Mouse (Mus musculus) gonadal fat pad, adult 2 months (tissue): Measurements from ENCODE around the gene Sec14l1. TPM values are rescaled to one million over a fixed set of nuclear protein-coding genes. Genes with fewer than 3 reads are reported as not detected.

ENCODE experiments used
- DNase-seq: peaks from one replicate; pipeline ENCODE4 v3.0.0-alpha.2; 2012; ENCODE audit warnings: low read depth
- polyA plus RNA-seq: library from polyadenylated mRNA; depleted of rRNA; stranded (reverse); fragments of >200 nt; gene quantifications from 2 replicates; pipeline ENCODE4 v1.2.3, GENCODE M21; 2012; rRNA removed

Sec14l1 gene
- polyA plus RNA-seq, 1 experiment, result 71.6 TPM

DNA sequence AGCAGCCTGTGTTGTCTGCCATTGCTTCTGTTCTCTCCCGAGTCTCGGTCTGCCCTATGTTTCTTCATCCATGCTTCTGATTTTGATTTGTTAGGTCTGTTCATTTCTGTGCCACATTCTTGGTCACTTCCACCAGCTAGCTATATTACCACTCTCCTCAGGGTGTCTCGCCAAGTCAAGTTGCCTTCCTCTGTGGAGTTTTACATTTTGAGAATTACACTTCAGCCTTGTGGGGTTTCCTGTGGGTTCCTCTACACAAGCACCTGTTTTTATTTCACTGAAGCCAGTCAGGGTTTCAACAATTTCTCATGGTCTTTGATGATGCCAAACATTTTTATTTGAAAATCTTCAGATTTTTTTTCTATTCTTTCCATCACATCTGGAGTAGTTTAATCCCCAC, 67.8 kb downstream of the Sec14l1 start:
- no peak for DNase-seq

DNA sequence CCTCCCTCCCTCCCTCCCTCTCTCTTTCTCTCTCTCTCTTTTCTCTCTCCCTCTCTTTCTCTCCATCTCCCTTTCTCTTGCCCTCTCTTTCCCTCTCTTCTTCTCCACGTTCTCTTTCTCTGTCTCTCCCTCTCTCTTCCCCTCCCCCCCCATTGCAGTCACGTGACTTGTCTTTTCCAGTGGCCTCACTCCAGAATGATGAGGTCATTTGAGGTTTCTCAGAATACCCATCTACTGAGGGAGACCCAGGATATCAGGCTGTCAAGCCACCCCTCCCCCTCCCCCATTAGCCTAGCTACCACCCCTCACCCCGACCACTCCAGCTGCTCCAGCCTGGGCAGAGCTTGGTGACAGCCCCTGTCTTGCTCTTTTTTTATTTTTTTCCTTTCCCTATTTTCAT, 68.3 kb downstream of the Sec14l1 start:
- DNase-seq, result no peak

- DNase-seq, result no peak
Measured at GRCm38 (mm10) chr11:117183841-117184240, 68.9 kb downstream of the Sec14l1 start.

DNA sequence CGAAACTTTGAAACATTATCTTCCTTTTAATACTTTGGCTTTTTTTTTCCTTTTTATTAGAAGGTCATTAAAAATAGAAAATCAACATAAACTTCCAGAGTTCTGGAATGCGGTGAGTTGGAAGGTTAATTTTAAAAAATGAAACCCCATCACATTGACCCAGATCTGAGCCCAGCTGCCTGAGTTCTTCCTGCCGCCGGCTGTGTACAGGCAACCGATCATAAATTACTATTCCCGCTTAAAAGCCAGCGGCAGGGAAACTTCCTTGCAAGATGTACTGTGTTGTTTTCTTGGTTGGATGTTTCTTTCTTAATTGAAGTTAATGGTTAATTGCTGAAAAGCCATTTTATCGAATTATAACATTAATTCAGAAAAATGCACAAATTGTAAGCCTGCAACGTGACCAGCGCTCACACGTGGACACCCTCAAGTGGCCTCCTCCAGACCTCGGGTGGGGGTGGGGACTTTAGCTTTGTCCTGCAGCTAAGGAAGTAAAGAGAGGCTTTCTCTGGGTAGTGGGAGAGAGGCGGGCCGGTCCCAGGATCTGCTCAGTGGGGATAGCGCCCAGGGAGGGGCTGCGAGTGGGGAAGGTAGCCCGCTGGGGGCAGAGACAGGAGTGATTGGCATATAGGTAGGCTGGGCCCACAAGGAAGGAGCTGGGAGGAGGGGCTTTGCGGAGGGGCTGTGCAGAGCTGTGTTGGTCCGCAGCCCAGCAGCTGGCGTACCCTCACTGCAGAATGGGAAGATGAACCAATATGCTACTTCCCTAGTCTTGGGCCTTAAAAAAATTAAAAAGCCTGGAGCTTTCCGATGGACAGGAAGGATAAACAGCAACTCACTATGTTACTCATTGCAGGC, 70.3 kb downstream of the Sec14l1 start:
- no peak for DNase-seq

- DNase-seq, result no peak
Measured at GRCm38 (mm10) chr11:117191524-117191923, 76.6 kb downstream of the Sec14l1 start.

- no peak for DNase-seq
Measured at GRCm38 (mm10) chr11:117194475-117194937, 79.5 kb downstream of the Sec14l1 start.

- no peak for DNase-seq
Measured at GRCm38 (mm10) chr11:117195616-117196015, 80.6 kb downstream of the Sec14l1 start.

- DNase-seq, result no peak
Measured at GRCm38 (mm10) chr11:117196681-117197080, 81.7 kb downstream of the Sec14l1 start.

DNA sequence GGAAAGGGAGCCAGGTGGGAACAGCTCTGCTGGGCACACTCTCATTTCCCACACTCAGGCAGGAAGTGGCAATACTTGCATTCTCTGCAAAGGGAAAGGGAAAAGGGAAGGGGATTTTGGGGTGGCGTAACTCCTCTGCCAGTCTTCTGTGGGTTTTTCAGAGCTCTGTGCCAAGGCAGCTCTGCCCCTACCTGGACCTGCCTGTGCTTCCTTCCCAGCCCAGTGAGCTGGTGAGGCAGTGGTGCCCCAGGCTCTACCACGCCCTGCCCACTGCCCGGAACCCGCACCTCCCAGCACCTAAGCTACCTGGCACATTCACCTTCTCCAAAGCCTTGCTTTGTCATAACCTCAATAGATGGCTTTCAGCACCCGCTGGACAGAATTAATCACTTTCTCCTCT, 83.2 kb downstream of the Sec14l1 start:
- no peak for DNase-seq

- no peak for DNase-seq
Measured at GRCm38 (mm10) chr11:117199282-117200175, 84.6 kb downstream of the Sec14l1 start, which contains the start of gene Sept9. TSS of gene Sept9 (plus strand) at chr11:117199661.

DNA sequence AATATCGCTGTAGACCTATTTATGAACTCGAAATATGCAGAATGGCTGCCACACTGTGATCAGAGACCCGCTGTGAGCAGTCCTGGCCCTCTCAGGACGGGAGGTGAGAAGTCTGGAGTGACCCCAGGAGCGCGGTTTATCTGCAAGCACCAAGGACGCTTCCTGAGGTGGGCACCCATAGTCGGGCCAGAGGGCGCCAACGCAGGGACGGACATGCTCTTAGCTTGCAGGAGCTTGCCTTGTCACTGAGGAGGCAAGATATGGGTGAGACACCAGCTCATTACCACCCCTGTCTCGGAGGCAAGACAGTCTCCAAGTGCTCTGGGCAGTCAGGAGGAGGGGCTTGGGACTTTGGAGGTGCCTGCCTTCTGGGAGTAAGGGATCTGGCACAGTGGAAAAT, 86.9 kb downstream of the Sec14l1 start:
- no peak for DNase-seq

DNA sequence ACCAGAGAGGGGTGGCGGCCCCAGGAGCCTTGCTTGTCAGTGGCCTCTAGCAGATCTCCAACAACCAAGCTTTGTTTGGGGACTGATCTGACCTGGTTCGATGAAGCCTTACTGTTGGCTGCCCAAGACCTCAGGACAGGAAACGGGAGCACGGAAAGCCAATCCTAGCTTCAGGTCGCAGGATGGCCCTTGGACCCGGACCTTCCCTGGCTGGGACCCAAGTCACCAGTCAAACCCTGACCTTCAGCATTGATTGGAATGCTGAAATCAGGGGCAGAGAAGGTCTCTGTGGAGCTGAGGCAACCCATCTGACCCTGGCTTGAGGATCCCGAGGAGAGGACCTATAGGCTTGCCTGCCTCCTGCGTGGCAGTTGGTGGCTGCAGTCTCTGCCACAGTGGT, 89.6 kb downstream of the Sec14l1 start:
- no peak for DNase-seq

- peak; percentile 85 for DNase-seq
Measured at GRCm38 (mm10) chr11:117205042-117205441, 90.1 kb downstream of the Sec14l1 start.

- no peak for DNase-seq
Measured at GRCm38 (mm10) chr11:117205447-117205846, 90.5 kb downstream of the Sec14l1 start.

GRCm38 (mm10) chr11:117207436-117207835, 92.5 kb downstream of the Sec14l1 start:
- DNase-seq, result no peak

- DNase-seq, result peak; percentile 67
Measured at GRCm38 (mm10) chr11:117208151-117208673, 93.2 kb downstream of the Sec14l1 start.

Other genes starting within 250 kb of the Sec14l1 start
- 0.11 and 0.15 TPM in 2 replicates for gene Mgat5b, start 196.3 kb upstream of the Sec14l1 start, polyA plus RNA-seq
- gene Sept9, start 84.5 kb downstream of the Sec14l1 start, polyA plus RNA-seq, result 35.4 and 40.6 TPM in 2 replicates